Mouse (Mus musculus): Measurements from ENCODE around the gene Ift52. TPM values are rescaled to one million over a fixed set of nuclear protein-coding genes. Genes with fewer than 3 reads are reported as not detected.
"Not testable (repeated sequence)": the region's sequence is repeated elsewhere in the genome, so short reads cannot be mapped to it uniquely, and the experiment has no call there.

Gene Ift52
- total RNA-seq, 1 experiment from 2014 or later = 42.9 TPM

DNA sequence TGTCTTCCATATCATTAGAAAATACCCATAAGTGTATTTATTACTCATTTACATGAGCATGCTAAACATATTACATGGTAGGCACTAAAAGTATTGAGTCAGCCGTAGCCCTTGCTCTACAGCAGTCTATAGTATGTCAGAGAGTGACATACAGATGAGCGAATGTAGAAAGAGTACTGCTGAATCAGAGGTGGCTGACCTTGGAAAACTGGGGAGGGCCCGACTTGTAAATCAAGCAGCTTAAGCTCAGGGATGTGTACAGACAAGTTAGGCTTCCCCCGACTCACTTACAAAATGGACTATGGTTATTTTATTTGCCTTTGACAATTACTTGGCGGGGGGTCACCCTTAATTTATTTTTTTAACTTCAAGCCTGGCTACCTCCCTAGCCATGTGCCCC lies 14.1 kb downstream of the Ift52 start:
- DNase-seq = no peak

- no peak for DNase-seq
Measured at GRCm38 (mm10) chr2:163031757-163032156, 14.6 kb downstream of the Ift52 start.

- no peak for DNase-seq
Measured at GRCm38 (mm10) chr2:163032622-163033021, 15.5 kb downstream of the Ift52 start.

GRCm38 (mm10) chr2:163039940-163040339 lies 22.8 kb downstream of the Ift52 start:
- DNase-seq = no peak

GRCm38 (mm10) chr2:163048125-163048524 lies 31.0 kb downstream of the Ift52 start:
- peak; percentile 85 for DNase-seq

DNA sequence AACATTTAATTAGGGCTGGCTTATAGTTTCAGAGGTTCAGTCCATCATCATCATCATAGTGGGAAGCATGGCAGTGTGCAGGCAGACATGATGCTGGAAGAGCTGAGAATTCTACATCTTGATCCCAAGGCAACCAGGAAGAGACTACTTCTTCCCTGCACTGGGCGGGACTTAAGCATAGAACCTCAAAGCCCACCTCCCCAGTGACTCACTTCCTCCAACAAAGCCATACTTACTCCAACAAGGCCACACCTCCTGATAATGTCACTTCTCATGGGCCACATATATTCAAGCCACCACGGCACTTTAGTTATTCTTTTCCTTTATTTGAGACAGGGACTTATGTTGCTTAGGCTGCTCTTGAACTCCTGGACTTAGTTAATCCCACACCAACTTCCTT lies 32.0 kb downstream of the Ift52 start:
- no peak for DNase-seq

GRCm38 (mm10) chr2:163051691-163052090 lies 34.5 kb downstream of the Ift52 start:
- DNase-seq = no peak

GRCm38 (mm10) chr2:163052101-163052500 lies 34.9 kb downstream of the Ift52 start:
- no peak for DNase-seq

- no peak for DNase-seq
Measured at GRCm38 (mm10) chr2:163052826-163053225, 35.7 kb downstream of the Ift52 start.

GRCm38 (mm10) chr2:163054335-163054840 lies 37.2 kb downstream of the Ift52 start, which contains the start of gene Mybl2:
Gene Mybl2 (plus strand): TSS chr2:163054687.
- peak; percentile 97 for DNase-seq

DNA sequence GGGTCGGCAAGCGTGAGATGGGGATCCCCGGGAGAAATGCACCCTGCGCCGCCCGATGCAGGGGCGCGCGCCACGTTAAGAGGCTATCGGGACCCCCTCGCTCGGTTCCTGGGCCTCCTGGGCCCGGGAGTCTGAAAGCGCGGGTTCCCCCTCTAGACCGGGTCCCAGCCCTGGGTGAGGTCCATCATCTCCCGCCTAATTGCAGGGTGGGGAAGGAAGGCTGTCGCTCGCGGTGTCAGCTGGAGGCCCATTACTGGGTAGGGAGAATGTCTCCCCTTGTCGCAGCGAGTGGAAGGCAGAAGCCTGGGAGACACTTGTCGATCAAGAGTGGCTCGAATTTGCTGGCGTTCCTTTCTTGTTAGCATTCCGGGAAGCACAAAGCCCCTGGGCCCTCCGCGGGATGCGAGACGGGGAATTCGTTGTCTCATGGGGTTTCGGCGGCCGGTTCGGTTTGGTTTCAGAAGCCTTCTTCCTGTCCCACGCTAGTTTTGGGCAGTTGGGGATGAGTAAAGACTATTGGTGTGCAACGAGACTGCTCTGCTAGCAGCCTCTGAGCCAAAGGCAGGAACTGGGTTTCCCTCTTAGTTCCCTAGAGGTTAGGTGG lies 37.8 kb downstream of the Ift52 start:
- peak; percentile 33 for DNase-seq

- peak; percentile 73 for DNase-seq
Measured at GRCm38 (mm10) chr2:163055715-163056114, 38.6 kb downstream of the Ift52 start.

- no peak for DNase-seq
Measured at GRCm38 (mm10) chr2:163056584-163056983, 39.4 kb downstream of the Ift52 start.

DNA sequence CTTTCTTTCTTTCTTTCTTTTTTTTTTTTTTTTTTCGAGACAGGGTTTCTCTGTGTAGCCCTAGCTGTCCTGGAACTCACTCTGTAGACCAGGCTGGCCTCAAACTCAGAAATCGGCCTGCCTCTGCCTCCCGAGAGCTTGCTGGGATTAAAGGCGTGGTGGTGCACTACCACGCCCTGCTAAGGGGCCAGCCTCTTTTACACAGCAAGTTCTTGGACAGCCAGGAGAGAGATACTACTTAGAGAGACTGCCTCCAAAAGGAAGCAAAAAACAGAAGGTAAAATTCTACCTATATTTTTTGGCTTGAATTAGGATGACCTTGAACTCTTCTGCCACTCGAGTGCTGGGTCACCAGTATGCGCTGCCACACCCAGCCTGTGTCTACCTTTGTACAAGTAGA lies 41.8 kb downstream of the Ift52 start:
- not testable (repeated sequence) for DNase-seq

GRCm38 (mm10) chr2:163060630-163061029 lies 43.5 kb downstream of the Ift52 start:
- no peak for DNase-seq

DNA sequence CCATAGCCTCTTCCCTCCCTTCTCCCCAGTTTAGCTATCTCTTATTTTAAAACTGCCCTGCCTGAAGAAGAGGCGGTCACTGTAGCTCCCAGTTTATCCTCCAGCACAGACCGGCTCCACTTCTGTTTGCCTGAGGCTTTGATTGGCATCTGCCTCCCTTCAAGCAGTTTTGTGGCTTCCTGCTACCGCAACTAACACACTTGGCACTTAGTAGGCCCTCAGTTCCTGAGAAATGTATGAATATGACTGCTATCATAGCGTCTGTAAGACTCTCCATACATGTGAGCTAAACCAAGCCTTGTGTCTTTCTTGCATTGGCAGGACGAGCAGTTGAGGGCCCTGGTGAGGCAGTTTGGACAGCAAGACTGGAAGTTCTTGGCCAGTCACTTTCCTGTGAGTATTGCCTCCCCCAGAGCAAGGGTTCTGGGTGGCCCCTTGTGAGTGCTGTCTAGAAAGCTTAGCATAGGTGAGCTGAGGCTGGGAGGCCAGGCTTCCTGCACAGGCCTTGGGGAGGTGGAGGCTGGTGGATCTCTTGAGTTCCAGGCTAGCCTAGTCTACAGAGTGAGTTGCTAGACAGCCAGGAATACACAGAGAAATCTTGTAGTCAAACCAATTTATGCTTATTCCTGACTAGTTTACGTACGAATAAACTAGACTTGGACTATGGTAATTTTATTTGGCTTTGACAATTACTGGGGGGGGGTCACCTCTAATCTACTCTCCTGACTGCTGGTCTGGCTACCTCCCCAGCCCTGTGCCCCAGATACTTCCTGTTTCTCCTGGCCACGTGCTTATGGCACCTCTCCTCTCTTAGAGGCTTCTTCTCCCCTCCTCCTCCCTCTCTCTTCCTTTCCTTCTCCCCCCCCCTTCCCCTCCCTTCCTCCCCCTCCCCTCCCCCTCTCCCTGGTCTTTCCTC lies 44.3 kb downstream of the Ift52 start:
- DNase-seq = no peak

DNA sequence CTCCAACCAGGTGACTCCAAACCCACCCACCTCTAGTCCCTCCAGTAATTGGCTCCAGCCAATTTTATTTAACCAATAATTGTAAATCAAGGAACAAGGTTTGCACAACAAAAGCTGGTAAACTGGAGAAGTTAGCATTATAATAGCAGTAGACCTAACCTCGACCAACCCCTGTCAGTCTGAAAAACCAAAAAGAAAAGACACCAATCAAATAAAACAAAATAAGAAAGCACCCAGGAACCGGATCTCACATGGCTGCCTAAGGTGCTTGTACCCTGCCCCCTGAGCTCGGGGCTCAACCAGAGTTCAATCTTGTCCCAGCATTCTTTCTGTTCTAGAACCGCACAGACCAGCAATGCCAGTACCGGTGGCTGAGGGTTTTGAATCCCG lies 45.0 kb downstream of the Ift52 start:
- DNase-seq = no peak

- DNase-seq = no peak
Measured at GRCm38 (mm10) chr2:163066326-163066725, 49.2 kb downstream of the Ift52 start.

DNA sequence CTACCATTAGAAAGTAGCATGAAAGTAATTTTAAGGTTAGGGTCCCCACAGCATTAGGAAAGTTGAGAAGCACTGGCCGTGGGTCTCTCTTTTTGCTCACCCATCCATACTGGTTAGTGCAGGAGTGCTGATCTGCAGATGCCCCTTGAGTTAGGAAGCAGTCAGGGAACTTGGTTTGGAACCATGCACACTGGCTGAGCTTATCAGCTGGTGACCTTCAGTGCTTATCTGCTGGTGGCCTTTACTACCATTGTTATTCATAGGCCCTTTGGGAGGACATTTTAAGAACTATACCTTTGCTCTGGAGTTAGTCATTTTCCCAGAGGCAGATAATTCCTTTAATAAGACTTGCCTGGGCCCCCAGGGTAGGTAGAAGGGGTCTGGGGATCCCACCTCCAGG lies 50.1 kb downstream of the Ift52 start:
- no peak for DNase-seq

- DNase-seq = no peak
Measured at GRCm38 (mm10) chr2:163070213-163070612, 53.1 kb downstream of the Ift52 start.

DNA sequence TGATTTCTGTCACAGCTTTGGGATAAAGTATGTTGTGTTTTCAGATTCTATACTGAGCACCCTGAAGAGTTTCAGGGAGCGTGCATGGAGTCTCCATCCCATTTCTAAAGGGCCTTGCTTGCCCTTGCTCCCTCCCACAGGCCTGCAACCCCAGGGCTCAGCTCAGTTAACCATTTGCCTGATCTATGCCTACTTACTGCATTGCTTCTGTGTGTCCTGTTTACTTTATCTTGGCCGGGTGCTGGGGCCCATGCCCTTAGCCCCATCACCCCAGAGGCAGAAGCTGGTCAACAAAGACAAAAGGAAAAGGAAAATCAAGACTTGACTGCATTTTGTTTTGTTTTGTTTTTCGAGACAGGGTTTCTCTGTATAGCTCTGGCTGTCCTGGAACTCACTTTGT lies 54.4 kb downstream of the Ift52 start:
- no peak for DNase-seq

- peak; percentile 23 for DNase-seq
Measured at GRCm38 (mm10) chr2:163073023-163073757, 56.0 kb downstream of the Ift52 start.

DNA sequence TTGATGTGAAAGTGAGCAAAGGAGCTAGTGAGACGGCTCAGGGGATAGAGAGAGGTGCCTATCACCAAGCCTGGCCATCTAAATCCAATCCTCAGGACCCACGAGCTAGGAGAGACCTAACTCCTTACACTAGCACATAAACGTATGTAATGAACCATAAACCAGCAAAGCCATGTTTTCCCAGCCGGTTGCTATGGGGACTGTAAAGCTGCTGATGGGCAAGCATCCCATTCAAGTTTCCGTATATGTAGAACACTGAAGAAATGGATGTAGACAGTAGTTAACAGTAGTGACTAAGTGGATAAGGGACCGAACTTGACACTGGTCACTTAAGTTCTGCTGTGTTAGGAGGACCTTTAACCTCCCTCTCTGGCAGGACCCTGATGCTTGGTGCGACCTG lies 56.9 kb downstream of the Ift52 start:
- DNase-seq = no peak

Data from adrenal gland, postnatal 14 days (tissue).